13 mouse cellular contexts compared by ENCODE assay signal in genomic region chr19:4121896-4122295, GRCm38 (mm10). TPM values are rescaled to one million over a fixed set of nuclear protein-coding genes. Genes with fewer than 3 reads are reported as not detected.
DNase-seq lines count a peak whose midpoint lies in the region; ATAC-seq and TF ChIP-seq lines count a peak whose summit lies in the region.
"Not testable (repeated sequence)": the region's sequence is repeated elsewhere in the genome, so short reads cannot be mapped to it uniquely, and the experiment has no call there.
"Had no signal": no experiment of that assay in that cellular context is flagged by ENCODE, and none has a peak within 500 bp of the region (broad histone marks: within the 10 kb centered on the region; RNA-seq: fewer than 3 reads in every experiment).

No protein-coding gene starts in this region.

- not testable (repeated sequence) for H3K9ac ChIP-seq in embryonic facial prominence, embryonic 12.5 days; heart, adult 2 months (ENCODE audit: low read depth, low read length); hindbrain, embryonic 15.5 days; liver, embryonic 15.5 days; midbrain, embryonic 14.5 days (replicated peaks; ENCODE audit: low read length); stomach, embryonic 14.5 days (replicated peaks; ENCODE audit: low read depth, low read length)

- H3K4me3 ChIP-seq in embryonic facial prominence, embryonic 12.5 days; heart, adult 2 months; left cerebral cortex, adult 2 months; midbrain, embryonic 14.5 days (replicated peaks; ENCODE audit: low read depth, low read length); stomach, embryonic 14.5 days (ENCODE audit: low read depth, low read length): not testable (repeated sequence)
- peak overlapping the region; percentile 54; the same call in 1 of the 2 replicates for H3K4me3 ChIP-seq in hindbrain, embryonic 15.5 days
- H3K4me3 ChIP-seq in liver, embryonic 15.5 days (replicated peaks) = peak overlapping the region; percentile 59

- H3K36me3 ChIP-seq in embryonic facial prominence, embryonic 12.5 days = peaks cover 15% of the 10 kb centered on the region
- not testable (repeated sequence) for H3K36me3 ChIP-seq in heart, adult 2 months (ENCODE audit: control insufficient read depth, insufficient read depth, low read length); hindbrain, embryonic 15.5 days; midbrain, embryonic 14.5 days (ENCODE audit: control insufficient read depth, insufficient read depth, low read length)
- H3K36me3 ChIP-seq in liver, embryonic 15.5 days (replicated peaks) = peaks cover 13% of the 10 kb centered on the region
- H3K36me3 ChIP-seq in stomach, embryonic 14.5 days (ENCODE audit: control insufficient read depth, insufficient read depth, low read length) = peaks cover 13% of the 10 kb centered on the region

- peak; percentile 70 for DNase-seq in A20 (ENCODE audit: low read depth, low spot score)
- DNase-seq in heart, adult 2 months; left cerebral cortex, adult 2 months (ENCODE audit: extremely low spot score in 1 of 2, low spot score in 2 of 2); midbrain, embryonic 14.5 days: not testable (repeated sequence)

- 62% methylated on average over 6 of the region's 6 CpGs for WGBS in embryonic facial prominence, embryonic 12.5 days
- WGBS in heart, adult 2 months = 54% methylated on average over 6 of the region's 6 CpGs
- WGBS in hindbrain, embryonic 15.5 days = 54% methylated on average over 6 of the region's 6 CpGs
- 35% methylated on average over 6 of the region's 6 CpGs for WGBS in liver, embryonic 15.5 days (ENCODE audit: insufficient replicate concordance)
- WGBS in midbrain, embryonic 14.5 days = 66% methylated on average over 6 of the region's 6 CpGs
- WGBS in stomach, embryonic 14.5 days = 60% methylated on average over 6 of the region's 6 CpGs

- not testable (repeated sequence) for H3K79me2 ChIP-seq in heart, adult 2 months (replicated peaks; ENCODE audit: control insufficient read depth, insufficient read depth, low read length)

- H3K4me1 ChIP-seq in embryonic facial prominence, embryonic 12.5 days = peaks cover 15% of the 10 kb centered on the region
- H3K4me1 ChIP-seq in heart, adult 2 months (ENCODE audit: control insufficient read depth, insufficient read depth, low read length) = peaks cover 10% of the 10 kb centered on the region
- H3K4me1 ChIP-seq in hindbrain, embryonic 15.5 days (replicated peaks) = peaks cover 25% of the 10 kb centered on the region
- peaks cover 67% of the 10 kb centered on the region for H3K4me1 ChIP-seq in liver, embryonic 15.5 days (replicated peaks)
- H3K4me1 ChIP-seq in midbrain, embryonic 14.5 days (ENCODE audit: control insufficient read depth, insufficient read depth, low read length) = peaks cover 13% of the 10 kb centered on the region
- H3K4me1 ChIP-seq in stomach, embryonic 14.5 days (ENCODE audit: control insufficient read depth, insufficient read depth, low read length) = peaks cover 12% of the 10 kb centered on the region

- TF ChIP-seq EP300 in heart, adult 2 months (IDR thresholded peaks at IDR 0.05; ENCODE audit: insufficient read depth, low read depth, low read length) = not testable (repeated sequence)

- H3K4me2 ChIP-seq in embryonic facial prominence, embryonic 12.5 days (replicated peaks) = peak overlapping the region; percentile 54; the same call in 1 of the 2 replicates
- peak overlapping the region; percentile 53 for H3K4me2 ChIP-seq in hindbrain, embryonic 15.5 days
- H3K4me2 ChIP-seq in liver, embryonic 15.5 days = peak overlapping the region; percentile 80
- peak overlapping the region; percentile 53 for H3K4me2 ChIP-seq in midbrain, embryonic 14.5 days (ENCODE audit: low read length)
- peak overlapping the region; percentile 16; the same call in 1 of the 2 replicates for H3K4me2 ChIP-seq in stomach, embryonic 14.5 days (replicated peaks; ENCODE audit: low read depth, low read length)

- intact Hi-C loops in heart, adult 2 months (cut with DNase I) = loop anchor here (1.0 kb wide), 1 partner anchor 23 kb away; the partner anchor contains the start of gene Pitpnm1
- intact Hi-C loops in left cerebral cortex, adult 2 months (cut with DNase I) = not testable (repeated sequence)

- H3K9me3 ChIP-seq in embryonic facial prominence, embryonic 12.5 days; hindbrain, embryonic 15.5 days; liver, embryonic 15.5 days (replicated peaks); midbrain, embryonic 14.5 days (ENCODE audit: control insufficient read depth, low read length); stomach, embryonic 14.5 days (ENCODE audit: control insufficient read depth, low read depth, low read length): not testable (repeated sequence)

- not testable (repeated sequence) for ATAC-seq in embryonic facial prominence, embryonic 12.5 days (ENCODE audit: insufficient number of reproducible peaks, insufficient read depth, low FRiP score, low TSS enrichment); hindbrain, embryonic 15.5 days (ENCODE audit: low FRiP score, low read depth); liver, embryonic 15.5 days (ENCODE audit: insufficient read depth); midbrain, embryonic 14.5 days (ENCODE audit: low FRiP score, low TSS enrichment); stomach, embryonic 14.5 days (ENCODE audit: insufficient number of reproducible peaks, insufficient read depth, low FRiP score, low read depth)

- TF ChIP-seq CTCF in heart, adult 2 months (IDR thresholded peaks at IDR 0.05); left cerebral cortex, adult 2 months (IDR thresholded peaks at IDR 0.05): not testable (repeated sequence)

- TF ChIP-seq POLR2A in heart, adult 2 months (IDR thresholded peaks at IDR 0.05; ENCODE audit: insufficient read depth, low read depth, low read length) = not testable (repeated sequence)

- not testable (repeated sequence) for H3K27me3 ChIP-seq in embryonic facial prominence, embryonic 12.5 days; heart, adult 2 months (ENCODE audit: control insufficient read depth, insufficient read depth, low read length); hindbrain, embryonic 15.5 days; liver, embryonic 15.5 days; midbrain, embryonic 14.5 days (ENCODE audit: control insufficient read depth, insufficient read depth, low read length); stomach, embryonic 14.5 days (ENCODE audit: control insufficient read depth, insufficient read depth, low read length)

- H3K27ac ChIP-seq in embryonic facial prominence, embryonic 12.5 days; stomach, embryonic 14.5 days (ENCODE audit: low read length): not testable (repeated sequence)
- H3K27ac ChIP-seq in heart, adult 2 months = peak overlapping the region; percentile 95; the same call in 1 of the 2 replicates
- H3K27ac ChIP-seq in hindbrain, embryonic 15.5 days (replicated peaks) = peak overlapping the region; percentile 92
- peak overlapping the region; percentile 34; the same call in 1 of the 2 replicates for H3K27ac ChIP-seq in left cerebral cortex, adult 2 months
- H3K27ac ChIP-seq in liver, embryonic 15.5 days (replicated peaks) = peak overlapping the region; percentile 79
- peak overlapping the region; percentile 90; the same call in 1 of the 2 replicates for H3K27ac ChIP-seq in midbrain, embryonic 14.5 days (replicated peaks; ENCODE audit: low read depth, low read length)

RNA-seq across cellular contexts. Expression of gene Aip, which starts 3.8 kb away (rescaled TPM):
- 85.2 and 90.8 TPM in 2 replicates for polyA plus RNA-seq in embryonic facial prominence, embryonic 12.5 days (2016; fragmentation: Nextera tagmentation; extraction: Ambion mirVana)
- total RNA-seq in heart, adult 2 months (2021) = 10 to 100 TPM; 55.1 to 60.6 TPM
- 69.4 and 82.1 TPM in 2 replicates for polyA plus RNA-seq in heart, adult 2 months (2012; rRNA removed)
- 102 and 104 TPM in 2 replicates for polyA plus RNA-seq in hindbrain, embryonic 15.5 days (2015; fragmentation: Nextera tagmentation; extraction: Ambion mirVana)
- 100 to 1,000 TPM; 118 to 125 TPM for total RNA-seq in left cerebral cortex, adult 2 months (2021)
- 35.8 and 38.3 TPM in 2 replicates for polyA plus RNA-seq in liver, embryonic 15.5 days (2015; fragmentation: Nextera tagmentation; extraction: Ambion mirVana)
- 84.3 and 98.0 TPM in 2 replicates for polyA plus RNA-seq in midbrain, embryonic 14.5 days (2014; fragmentation: Nextera tagmentation; extraction: Ambion mirVana)
- polyA plus RNA-seq in stomach, embryonic 14.5 days (2014; fragmentation: Nextera tagmentation; extraction: Ambion mirVana) = 95.3 and 101 TPM in 2 replicates

RNA-seq across cellular contexts. Expression of gene Gpr152, which starts 17.7 kb away (rescaled TPM):
- polyA plus RNA-seq in embryonic facial prominence, embryonic 12.5 days (2016; fragmentation: Nextera tagmentation; extraction: Ambion mirVana) = not detected in 2 replicates
- total RNA-seq in heart, adult 2 months (2021) = under 1 TPM in 1 of 2 experiments, not detected in 1; 0.05 TPM
- polyA plus RNA-seq in heart, adult 2 months (2012; rRNA removed) = 0.12 TPM in 2 replicates
- polyA plus RNA-seq in hindbrain, embryonic 15.5 days (2015; fragmentation: Nextera tagmentation; extraction: Ambion mirVana) = 0.04 and 0.05 TPM in 2 replicates
- total RNA-seq in left cerebral cortex, adult 2 months (2021) = not detected
- not detected in 2 replicates for polyA plus RNA-seq in liver, embryonic 15.5 days (2015; fragmentation: Nextera tagmentation; extraction: Ambion mirVana)
- not detected in 2 replicates for polyA plus RNA-seq in midbrain, embryonic 14.5 days (2014; fragmentation: Nextera tagmentation; extraction: Ambion mirVana)
- polyA plus RNA-seq in stomach, embryonic 14.5 days (2014; fragmentation: Nextera tagmentation; extraction: Ambion mirVana) = not detected in 2 replicates
- total RNA-seq: heart, adult 8-10 months; layer of hippocampus, postnatal 25 days had no signal
- polyA plus RNA-seq: activated CD4-positive, CD25-positive, alpha-beta regulatory T cell, adult 4 months; limb, embryonic 11.5 days; neural tube, embryonic 11.5 days had no signal

RNA-seq across cellular contexts. Expression of gene Cabp4, which starts 21.9 kb away (rescaled TPM):
- not detected in 2 replicates for polyA plus RNA-seq in embryonic facial prominence, embryonic 12.5 days (2016; fragmentation: Nextera tagmentation; extraction: Ambion mirVana)
- not detected for total RNA-seq in heart, adult 2 months (2021)
- 0.21 TPM in 1 of 2 replicates, not detected in the other for polyA plus RNA-seq in heart, adult 2 months (2012; rRNA removed)
- polyA plus RNA-seq in hindbrain, embryonic 15.5 days (2015; fragmentation: Nextera tagmentation; extraction: Ambion mirVana) = 0.21 and 0.26 TPM in 2 replicates
- total RNA-seq in left cerebral cortex, adult 2 months (2021) = under 1 TPM in 1 of 2 experiments, not detected in 1; 0.26 TPM
- polyA plus RNA-seq in liver, embryonic 15.5 days (2015; fragmentation: Nextera tagmentation; extraction: Ambion mirVana) = 0.13 TPM in 2 replicates
- polyA plus RNA-seq in midbrain, embryonic 14.5 days (2014; fragmentation: Nextera tagmentation; extraction: Ambion mirVana) = 0.14 and 0.15 TPM in 2 replicates
- not detected in 2 replicates for polyA plus RNA-seq in stomach, embryonic 14.5 days (2014; fragmentation: Nextera tagmentation; extraction: Ambion mirVana)
- total RNA-seq: heart, adult 8-10 months had no signal
- polyA plus RNA-seq: limb, embryonic 11.5 days; neural tube, embryonic 11.5 days had no signal

RNA-seq across cellular contexts. Expression of gene Pitpnm1, which starts 22.1 kb away (rescaled TPM):
- 8.9 and 10.9 TPM in 2 replicates for polyA plus RNA-seq in embryonic facial prominence, embryonic 12.5 days (2016; fragmentation: Nextera tagmentation; extraction: Ambion mirVana)
- total RNA-seq in heart, adult 2 months (2021) = 10 to 100 TPM; 18.1 to 19.9 TPM
- polyA plus RNA-seq in heart, adult 2 months (2012; rRNA removed) = 43.6 and 49.9 TPM in 2 replicates
- 74.3 and 81.1 TPM in 2 replicates for polyA plus RNA-seq in hindbrain, embryonic 15.5 days (2015; fragmentation: Nextera tagmentation; extraction: Ambion mirVana)
- total RNA-seq in left cerebral cortex, adult 2 months (2021) = 100 to 1,000 TPM; 217 to 229 TPM
- polyA plus RNA-seq in liver, embryonic 15.5 days (2015; fragmentation: Nextera tagmentation; extraction: Ambion mirVana) = 6.0 and 7.9 TPM in 2 replicates
- polyA plus RNA-seq in midbrain, embryonic 14.5 days (2014; fragmentation: Nextera tagmentation; extraction: Ambion mirVana) = 72.8 and 89.0 TPM in 2 replicates
- 9.2 and 10.8 TPM in 2 replicates for polyA plus RNA-seq in stomach, embryonic 14.5 days (2014; fragmentation: Nextera tagmentation; extraction: Ambion mirVana)

RNA-seq across cellular contexts. Expression of gene Cdk2ap2, which starts 24.9 kb away (rescaled TPM):
- polyA plus RNA-seq in embryonic facial prominence, embryonic 12.5 days (2016; fragmentation: Nextera tagmentation; extraction: Ambion mirVana) = 55.6 and 55.7 TPM in 2 replicates
- total RNA-seq in heart, adult 2 months (2021) = 10 to 100 TPM; 39.9 to 43.2 TPM
- polyA plus RNA-seq in heart, adult 2 months (2012; rRNA removed) = 81.3 and 85.3 TPM in 2 replicates
- 82.5 and 92.5 TPM in 2 replicates for polyA plus RNA-seq in hindbrain, embryonic 15.5 days (2015; fragmentation: Nextera tagmentation; extraction: Ambion mirVana)
- total RNA-seq in left cerebral cortex, adult 2 months (2021) = 10 to 100 TPM; 28.4 to 32.5 TPM
- 115 and 127 TPM in 2 replicates for polyA plus RNA-seq in liver, embryonic 15.5 days (2015; fragmentation: Nextera tagmentation; extraction: Ambion mirVana)
- polyA plus RNA-seq in midbrain, embryonic 14.5 days (2014; fragmentation: Nextera tagmentation; extraction: Ambion mirVana) = 83.4 and 87.0 TPM in 2 replicates
- polyA plus RNA-seq in stomach, embryonic 14.5 days (2014; fragmentation: Nextera tagmentation; extraction: Ambion mirVana) = 74.1 and 91.0 TPM in 2 replicates

Comparison
In these comparisons a context has a peak if more than half of its experiments do, and no peak if none do; other contexts are left out.
1. H3K4me2 ChIP-seq: peak in every context shown above with its lines; median percentile 80 in liver, embryonic 15.5 days; 54 in embryonic facial prominence, embryonic 12.5 days; 53 in hindbrain, embryonic 15.5 days; 53 in midbrain, embryonic 14.5 days; 16 in stomach, embryonic 14.5 days.